Mouse (Mus musculus): ENCODE results near the gene Kat5. TPM values are rescaled to one million over a fixed set of nuclear protein-coding genes. Genes with fewer than 3 reads are reported as not detected.

The Kat5 gene
- polyA plus RNA-seq, 1 experiment from 2014 or later = 24.7 TPM

DNA sequence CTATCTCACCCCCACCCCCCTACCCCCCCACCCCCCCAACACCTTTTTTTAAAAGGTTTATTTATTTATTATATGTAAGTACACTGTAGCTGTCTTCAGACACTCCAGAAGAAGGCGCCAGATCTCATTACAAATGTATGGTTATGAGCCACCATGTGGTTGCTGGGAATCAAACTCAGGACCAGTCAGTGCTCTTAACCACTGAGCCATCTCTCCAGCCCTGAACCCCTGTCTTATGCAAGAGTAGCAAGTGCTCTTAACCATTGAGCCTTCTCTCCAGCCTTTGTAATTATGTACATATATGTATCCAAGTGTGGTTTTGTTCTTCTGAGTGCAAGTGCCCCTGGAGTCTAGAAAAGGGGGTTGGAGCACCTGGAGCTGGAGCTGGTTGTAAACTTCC is 1.9 kb upstream of the Kat5 start:
- no peaks in the 10 kb centered on the region for H3K27me3 ChIP-seq (replicated peaks; ENCODE audit: control insufficient read depth, insufficient read depth, low read length)
- H3K4me2 ChIP-seq (ENCODE audit: low read depth, low read length) = no peak overlapping the region
- ATAC-seq (ENCODE audit: low read depth) (no peak), DNase-seq (ENCODE audit: low spot score) (no peak)
- H3K9me3 ChIP-seq (ENCODE audit: control insufficient read depth, low read length) = no peaks in the 10 kb centered on the region
- H3K9ac ChIP-seq (ENCODE audit: low read depth, low read length) = no peak overlapping the region
- 92% methylated on average over 1 of the region's 1 CpGs for WGBS
- H3K36me3 ChIP-seq (ENCODE audit: control insufficient read depth, insufficient read depth, low read length) = peaks cover 17% of the 10 kb centered on the region
- H3K27ac ChIP-seq (replicated peaks; ENCODE audit: low read depth, low read length) = no peak overlapping the region
- no peak overlapping the region for H3K4me3 ChIP-seq (ENCODE audit: low read depth, low read length)
- peaks cover 4% of the 10 kb centered on the region for H3K4me1 ChIP-seq (ENCODE audit: control insufficient read depth, insufficient read depth, low read length)

DNA sequence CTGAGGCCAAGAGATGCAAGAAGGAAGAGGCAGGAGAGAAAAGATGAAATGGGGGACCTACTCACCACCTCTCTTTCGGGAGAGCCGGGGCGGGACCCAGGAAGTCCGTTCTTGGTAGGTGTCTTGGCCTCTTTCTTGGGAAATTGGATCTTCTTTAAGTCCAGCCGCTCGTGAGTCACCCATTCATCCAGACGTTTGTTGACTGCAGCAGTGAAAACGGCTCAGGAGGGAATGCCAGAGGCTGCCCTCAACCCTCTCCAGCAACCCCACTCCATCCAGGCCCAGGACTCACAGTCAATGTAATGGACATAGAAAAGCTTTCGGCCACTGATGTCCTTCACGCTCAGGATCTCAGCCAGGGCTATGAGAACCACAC is 878 bp downstream of the Kat5 start:
- H3K9me3 ChIP-seq (ENCODE audit: control insufficient read depth, low read length) = no peaks in the 10 kb centered on the region
- H3K36me3 ChIP-seq (ENCODE audit: control insufficient read depth, insufficient read depth, low read length) = peaks cover 45% of the 10 kb centered on the region
- H3K4me2 ChIP-seq (ENCODE audit: low read depth, low read length) = peak overlapping the region; percentile 68
- H3K4me1 ChIP-seq (ENCODE audit: control insufficient read depth, insufficient read depth, low read length) = peaks cover 4% of the 10 kb centered on the region
- 54% methylated on average over 10 of the region's 10 CpGs for WGBS
- H3K27ac ChIP-seq (replicated peaks; ENCODE audit: low read depth, low read length) = peak overlapping the region; percentile 98; the same call in 1 of the 2 replicates
- peak overlapping the region; percentile 83 for H3K9ac ChIP-seq (ENCODE audit: low read depth, low read length)
- H3K4me3 ChIP-seq (ENCODE audit: low read depth, low read length) = peak overlapping the region; percentile 58
- ATAC-seq (ENCODE audit: low read depth) = no peak
- DNase-seq (ENCODE audit: low spot score) = no peak
- H3K27me3 ChIP-seq (replicated peaks; ENCODE audit: control insufficient read depth, insufficient read depth, low read length) = no peaks in the 10 kb centered on the region

DNA sequence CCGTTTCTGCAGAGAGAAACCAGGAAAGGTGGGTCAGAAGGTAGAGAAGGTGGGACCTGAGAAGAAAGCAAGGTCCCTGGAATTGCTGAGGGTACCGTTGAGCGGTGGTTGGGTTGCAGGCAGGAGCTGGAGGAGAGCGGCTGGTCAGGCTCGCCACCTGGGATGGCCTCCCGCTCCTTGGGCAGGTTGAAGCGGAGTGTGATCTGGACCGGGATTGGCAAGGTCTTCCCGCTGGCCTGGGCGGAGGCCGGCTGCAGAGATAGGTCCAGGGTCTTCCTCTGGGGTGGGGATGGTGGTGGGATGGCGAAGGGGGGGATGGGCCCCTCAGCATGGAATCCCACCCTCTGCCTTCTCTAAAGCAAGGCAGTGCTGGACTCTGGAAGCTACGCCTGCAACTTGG is 1.3 kb downstream of the Kat5 start:
- Histone ChIP-seq H3K27ac (replicated peaks; ENCODE audit: low read depth, low read length) (no peak overlapping the region), H3K27me3 (replicated peaks; ENCODE audit: control insufficient read depth, insufficient read depth, low read length) (no peaks in the 10 kb centered on the region), H3K9ac (ENCODE audit: low read depth, low read length) (peak overlapping the region; percentile 83; the same call in 1 of the 2 replicates)

DNA sequence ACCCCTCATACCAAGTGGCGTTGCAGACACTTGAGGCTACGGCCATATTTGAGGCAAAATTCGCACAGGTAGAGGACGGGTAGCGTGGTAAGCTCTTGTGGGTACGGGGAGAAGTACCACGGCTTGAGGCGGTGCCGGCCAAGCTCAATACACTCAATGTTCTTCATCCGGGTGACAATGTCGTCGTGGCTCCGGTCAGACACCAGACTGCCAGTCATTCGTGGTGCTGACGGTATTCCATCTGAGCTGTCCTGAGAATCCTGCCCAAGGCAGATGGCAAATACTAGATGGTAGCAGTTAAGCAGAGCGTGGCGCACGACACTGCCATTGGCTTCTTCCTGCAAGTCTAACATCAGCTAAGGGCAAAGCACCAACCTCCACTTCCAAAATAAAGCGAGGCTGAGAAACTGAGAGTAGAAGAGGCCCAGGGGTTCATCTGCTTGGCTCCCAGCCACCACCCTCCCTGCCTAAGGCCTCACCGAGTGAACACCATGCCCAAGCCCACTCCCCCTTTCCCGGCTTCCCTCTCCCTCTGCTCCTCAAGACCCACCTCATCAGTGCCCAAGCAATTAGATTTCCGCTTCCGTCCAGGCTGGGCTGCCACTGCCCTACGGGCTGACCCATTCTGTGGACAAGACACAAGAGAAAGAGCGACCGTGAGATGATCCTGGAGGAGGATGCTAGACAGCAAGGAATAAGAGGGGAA is 2.2 kb downstream of the Kat5 start:
- Histone ChIP-seq H3K27ac (replicated peaks; ENCODE audit: low read depth, low read length) (no peak overlapping the region), H3K4me2 (ENCODE audit: low read depth, low read length) (no peak overlapping the region), H3K4me3 (ENCODE audit: low read depth, low read length) (no peak overlapping the region), H3K9ac (ENCODE audit: low read depth, low read length) (no peak overlapping the region), H3K9me3 (ENCODE audit: control insufficient read depth, low read length) (no peaks in the 10 kb centered on the region), H3K27me3 (replicated peaks; ENCODE audit: control insufficient read depth, insufficient read depth, low read length) (no peaks in the 10 kb centered on the region), H3K4me1 (ENCODE audit: control insufficient read depth, insufficient read depth, low read length) (peaks cover 9% of the 10 kb centered on the region), H3K36me3 (ENCODE audit: control insufficient read depth, insufficient read depth, low read length) (peaks cover 58% of the 10 kb centered on the region)
- ATAC-seq (ENCODE audit: low read depth) (no peak), DNase-seq (ENCODE audit: low spot score) (no peak)
- WGBS = 94% methylated on average over 26 of the region's 26 CpGs

More for the DNA sequence above, 1.3 kb downstream of the Kat5 start:
- Histone ChIP-seq H3K4me1 (ENCODE audit: control insufficient read depth, insufficient read depth, low read length) (peaks cover 4% of the 10 kb centered on the region), H3K4me3 (ENCODE audit: low read depth, low read length) (peak overlapping the region; percentile 58), H3K9me3 (ENCODE audit: control insufficient read depth, low read length) (no peaks in the 10 kb centered on the region), H3K4me2 (ENCODE audit: low read depth, low read length) (peak overlapping the region; percentile 68), H3K36me3 (ENCODE audit: control insufficient read depth, insufficient read depth, low read length) (peaks cover 49% of the 10 kb centered on the region)
- ATAC-seq (ENCODE audit: low read depth) (no peak), DNase-seq (ENCODE audit: low spot score) (no peak)
- WGBS = 93% methylated on average over 9 of the region's 13 CpGs

DNA sequence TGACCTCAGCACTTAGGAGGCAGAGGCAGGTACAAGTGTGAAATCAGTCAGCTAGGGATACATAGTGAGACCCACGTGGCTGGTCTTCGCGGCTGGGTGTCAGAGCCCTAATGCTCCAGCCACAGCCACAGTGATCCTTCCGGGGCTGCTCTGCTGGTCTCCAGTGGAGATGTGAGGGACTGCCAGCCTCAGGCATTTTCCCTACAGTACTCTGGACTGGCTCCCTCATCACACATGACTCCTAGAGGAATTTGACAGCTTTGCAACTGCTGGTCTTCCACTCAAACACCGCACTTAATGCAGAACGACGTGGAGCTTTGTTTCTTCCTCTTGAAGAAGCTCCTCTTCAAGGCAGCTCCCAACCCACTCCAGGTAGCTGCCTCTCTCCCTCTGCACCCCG is 3.8 kb downstream of the Kat5 start:
- no peak overlapping the region for H3K9ac ChIP-seq (ENCODE audit: low read depth, low read length)
- H3K27me3 ChIP-seq (replicated peaks; ENCODE audit: control insufficient read depth, insufficient read depth, low read length) = no peaks in the 10 kb centered on the region
- H3K4me2 ChIP-seq (ENCODE audit: low read depth, low read length) = no peak overlapping the region
- peaks cover 15% of the 10 kb centered on the region for H3K4me1 ChIP-seq (ENCODE audit: control insufficient read depth, insufficient read depth, low read length)
- H3K4me3 ChIP-seq (ENCODE audit: low read depth, low read length) = no peak overlapping the region
- H3K27ac ChIP-seq (replicated peaks; ENCODE audit: low read depth, low read length) = no peak overlapping the region
- H3K36me3 ChIP-seq (ENCODE audit: control insufficient read depth, insufficient read depth, low read length) = peaks cover 59% of the 10 kb centered on the region
- ATAC-seq (ENCODE audit: low read depth) = no peak
- no peak for DNase-seq (ENCODE audit: low spot score)
- 85% methylated on average over 8 of the region's 8 CpGs for WGBS
- H3K9me3 ChIP-seq (ENCODE audit: control insufficient read depth, low read length) = no peaks in the 10 kb centered on the region

DNA sequence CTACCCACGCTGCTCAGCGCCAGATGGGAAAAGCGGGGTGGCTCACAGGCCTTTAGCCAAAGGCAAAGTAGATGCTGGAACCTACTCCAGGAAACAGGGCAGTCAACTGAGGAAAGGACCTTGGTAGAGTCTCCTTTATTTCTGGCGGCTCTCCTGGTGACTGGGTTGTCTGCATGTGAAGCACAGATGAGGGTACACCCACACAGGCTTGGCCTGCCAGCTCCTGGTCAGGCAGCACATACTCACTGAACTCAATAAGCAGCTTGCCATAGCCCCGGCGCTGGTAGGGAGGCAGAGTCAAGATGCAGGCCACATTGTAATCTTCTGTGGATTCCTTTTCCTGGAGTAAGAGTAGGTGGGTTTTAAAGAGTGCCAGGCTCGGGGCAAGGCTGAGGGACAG is 4.9 kb downstream of the Kat5 start:
- H3K36me3 ChIP-seq (ENCODE audit: control insufficient read depth, insufficient read depth, low read length) = peaks cover 59% of the 10 kb centered on the region
- H3K9me3 ChIP-seq (ENCODE audit: control insufficient read depth, low read length) = no peaks in the 10 kb centered on the region
- peaks cover 15% of the 10 kb centered on the region for H3K4me1 ChIP-seq (ENCODE audit: control insufficient read depth, insufficient read depth, low read length)
- DNase-seq (ENCODE audit: low spot score) = no peak
- WGBS = 92% methylated on average over 7 of the region's 7 CpGs
- H3K9ac ChIP-seq (ENCODE audit: low read depth, low read length) = no peak overlapping the region
- H3K4me2 ChIP-seq (ENCODE audit: low read depth, low read length) = no peak overlapping the region
- no peaks in the 10 kb centered on the region for H3K27me3 ChIP-seq (replicated peaks; ENCODE audit: control insufficient read depth, insufficient read depth, low read length)
- ATAC-seq (ENCODE audit: low read depth) = no peak
- no peak overlapping the region for H3K27ac ChIP-seq (replicated peaks; ENCODE audit: low read depth, low read length)
- no peak overlapping the region for H3K4me3 ChIP-seq (ENCODE audit: low read depth, low read length)

DNA sequence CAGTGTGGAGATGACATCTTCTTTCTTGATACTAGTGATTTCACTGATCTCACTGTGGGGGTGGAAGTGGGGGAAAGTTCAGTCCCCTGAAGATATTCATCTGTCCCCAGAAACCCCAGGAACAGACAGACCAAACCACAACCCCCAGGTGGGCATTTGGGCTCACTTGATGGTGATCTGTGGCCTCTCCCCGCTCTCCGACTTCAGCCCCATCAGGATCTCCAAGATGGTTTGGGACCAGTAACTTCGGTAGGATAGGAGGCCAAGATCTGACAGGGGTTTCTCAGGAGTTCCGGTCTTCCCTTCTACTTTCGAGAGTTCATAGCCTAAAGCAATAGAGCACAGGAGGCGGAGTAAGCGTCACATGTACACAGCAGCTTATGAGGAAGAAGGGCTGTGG is 6.4 kb downstream of the Kat5 start:
- peaks cover 59% of the 10 kb centered on the region for H3K36me3 ChIP-seq (ENCODE audit: control insufficient read depth, insufficient read depth, low read length)
- H3K27me3 ChIP-seq (replicated peaks; ENCODE audit: control insufficient read depth, insufficient read depth, low read length) = no peaks in the 10 kb centered on the region
- H3K9me3 ChIP-seq (ENCODE audit: control insufficient read depth, low read length) = no peaks in the 10 kb centered on the region
- H3K4me1 ChIP-seq (ENCODE audit: control insufficient read depth, insufficient read depth, low read length) = peaks cover 11% of the 10 kb centered on the region
- H3K27ac ChIP-seq (replicated peaks; ENCODE audit: low read depth, low read length) = no peak overlapping the region
- no peak overlapping the region for H3K4me2 ChIP-seq (ENCODE audit: low read depth, low read length)
- 79% methylated on average over 7 of the region's 7 CpGs for WGBS
- H3K4me3 ChIP-seq (ENCODE audit: low read depth, low read length) = no peak overlapping the region
- DNase-seq (ENCODE audit: low spot score) = no peak
- H3K9ac ChIP-seq (ENCODE audit: low read depth, low read length) = no peak overlapping the region
- no peak for ATAC-seq (ENCODE audit: low read depth)

DNA sequence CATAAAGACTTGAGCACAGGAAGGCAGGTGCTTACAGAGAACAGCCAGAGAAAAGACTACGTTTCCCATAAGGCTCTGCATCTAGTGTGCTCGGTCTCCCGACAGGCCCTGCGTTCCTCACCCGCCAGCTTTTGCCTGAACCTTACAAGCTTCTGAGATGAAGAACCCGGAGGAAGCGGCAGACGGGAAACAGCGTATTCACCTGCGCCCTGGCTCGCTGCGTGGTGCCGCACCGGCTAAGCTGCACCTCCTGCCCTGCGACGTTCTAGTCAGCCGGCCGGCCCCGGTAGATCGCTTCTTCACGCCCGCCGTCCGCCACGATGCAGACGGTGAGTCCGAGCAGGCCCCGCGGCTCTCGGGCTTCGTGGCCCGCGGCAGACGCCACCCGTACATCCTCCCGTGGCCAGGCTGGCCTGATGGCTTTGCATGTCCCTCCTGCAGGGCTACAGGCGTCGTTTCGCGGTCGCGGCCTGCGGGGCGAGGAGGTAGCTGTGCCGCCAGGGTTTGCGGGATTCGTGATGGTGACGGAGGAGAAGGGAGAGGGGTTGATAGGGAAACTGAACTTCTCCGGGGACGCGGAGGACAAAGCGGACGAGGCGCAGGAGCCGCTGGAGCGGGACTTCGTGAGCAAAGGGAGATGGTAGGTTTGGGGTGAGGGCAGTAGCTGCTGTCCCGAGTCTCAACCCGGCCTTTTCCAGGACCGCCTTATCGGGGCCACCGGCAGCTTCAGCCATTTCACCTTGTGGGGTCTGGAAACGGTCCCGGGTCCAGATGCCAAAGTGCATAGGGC is 8.1 kb downstream of the Kat5 start, which contains the start of gene Rnaseh2c:
TSS of gene Rnaseh2c (plus strand) at position 122 of the 790 bp plus-strand sequence.
- H3K4me1 ChIP-seq (ENCODE audit: control insufficient read depth, insufficient read depth, low read length) = peaks cover 11% of the 10 kb centered on the region
- H3K4me2 ChIP-seq (ENCODE audit: low read depth, low read length) = peak within 1 kb of the TSS; percentile 86
- no peaks in the 10 kb centered on the region for H3K27me3 ChIP-seq (replicated peaks; ENCODE audit: control insufficient read depth, insufficient read depth, low read length)
- under 1% methylated on average over 63 of the region's 64 CpGs for WGBS
- peak; percentile 96 for DNase-seq (ENCODE audit: low spot score)
- peak within 1 kb of the TSS; percentile 94 for H3K9ac ChIP-seq (ENCODE audit: low read depth, low read length)
- H3K9me3 ChIP-seq (ENCODE audit: control insufficient read depth, low read length) = no peaks in the 10 kb centered on the region
- peak within 1 kb of the TSS; percentile 83 for H3K4me3 ChIP-seq (ENCODE audit: low read depth, low read length)
- peak within 1 kb of the TSS; percentile 85 for H3K27ac ChIP-seq (replicated peaks; ENCODE audit: low read depth, low read length)
- peak; percentile 92 for ATAC-seq (ENCODE audit: low read depth)
- H3K36me3 ChIP-seq (ENCODE audit: control insufficient read depth, insufficient read depth, low read length) = peaks cover 42% of the 10 kb centered on the region

Data from embryonic facial prominence, embryonic 14.5 days (tissue).